ENCODE assay signal across 9 mouse cellular contexts in genomic region chr16:55550649-55551312, GRCm38 (mm10).
DNase-seq lines count a peak whose midpoint lies in the region; ATAC-seq and TF ChIP-seq lines count a peak whose summit lies in the region.
"Had no signal": no experiment of that assay in that cellular context is flagged by ENCODE, and none has a peak within 500 bp of the region (broad histone marks: within the 10 kb centered on the region; RNA-seq: fewer than 3 reads in every experiment).

No protein-coding gene starts in this region.

- H3K27me3 ChIP-seq in lung, embryonic 14.5 days (ENCODE audit: insufficient read depth, low read length), result no peaks in the 10 kb centered on the region
- H3K27me3 ChIP-seq in hindbrain, embryonic 14.5 days (ENCODE audit: control insufficient read depth, insufficient read depth, low read length), result no peaks in the 10 kb centered on the region
- H3K27me3 ChIP-seq: heart, embryonic 13.5 days had no signal

- no peaks in the 10 kb centered on the region for H3K4me1 ChIP-seq in lung, embryonic 14.5 days (ENCODE audit: insufficient read depth)
- H3K4me1 ChIP-seq in lung, adult 2 months (ENCODE audit: control insufficient read depth, insufficient read depth, low read length), result peaks cover 4% of the 10 kb centered on the region; the same call in 1 of the 2 replicates
- H3K4me1 ChIP-seq in hindbrain, embryonic 14.5 days (replicated peaks; ENCODE audit: control insufficient read depth, insufficient read depth, low read length), result peaks cover 11% of the 10 kb centered on the region; the same call in 1 of the 2 replicates

- no peak overlapping the region for H3K27ac ChIP-seq in lung, embryonic 14.5 days (ENCODE audit: low read depth)
- no peak overlapping the region for H3K27ac ChIP-seq in hindbrain, embryonic 14.5 days
- H3K27ac ChIP-seq: heart, embryonic 13.5 days had no signal

- H3K4me2 ChIP-seq in lung, embryonic 14.5 days, result no peak overlapping the region
- no peak overlapping the region for H3K4me2 ChIP-seq in hindbrain, embryonic 14.5 days (replicated peaks)
- H3K4me2 ChIP-seq: heart, embryonic 13.5 days had no signal

- 75% methylated on average over 4 of the region's 4 CpGs for WGBS in lung, embryonic 14.5 days
- WGBS in lung, adult 2 months, result 50% methylated on average over 4 of the region's 4 CpGs
- WGBS in hindbrain, embryonic 14.5 days, result 32% methylated on average over 4 of the region's 4 CpGs

- TF ChIP-seq CTCF in lung, embryonic 14.5 days (IDR thresholded peaks at IDR 0.05; ENCODE audit: low read depth), result no peak
- TF ChIP-seq CTCF in lung, adult 2 months (IDR thresholded peaks at IDR 0.05; ENCODE audit: insufficient read depth, low read length), result no peak

- no peaks in the 10 kb centered on the region for H3K9me3 ChIP-seq in lung, embryonic 14.5 days (ENCODE audit: low read depth, low read length)
- H3K9me3 ChIP-seq in hindbrain, embryonic 14.5 days (ENCODE audit: control insufficient read depth, low read length), result no peaks in the 10 kb centered on the region
- H3K9me3 ChIP-seq: heart, embryonic 13.5 days had no signal

- H3K9ac ChIP-seq in lung, embryonic 14.5 days, result no peak overlapping the region
- H3K9ac ChIP-seq in hindbrain, embryonic 14.5 days, result no peak overlapping the region
- H3K9ac ChIP-seq: heart, embryonic 13.5 days had no signal

- no peaks in the 10 kb centered on the region for H3K36me3 ChIP-seq in lung, embryonic 14.5 days (ENCODE audit: insufficient read depth)
- H3K36me3 ChIP-seq in hindbrain, embryonic 14.5 days (replicated peaks; ENCODE audit: control insufficient read depth, insufficient read depth), result no peaks in the 10 kb centered on the region
- H3K36me3 ChIP-seq: heart, embryonic 13.5 days had no signal

- no peak overlapping the region for H3K4me3 ChIP-seq in lung, embryonic 14.5 days (ENCODE audit: low read depth, low read length)
- no peak overlapping the region for H3K4me3 ChIP-seq in lung, adult 2 months (replicated peaks; ENCODE audit: extremely low read depth, low read depth, low read length)
- H3K4me3 ChIP-seq in hindbrain, embryonic 14.5 days (replicated peaks; ENCODE audit: low read length), result no peak overlapping the region
- H3K4me3 ChIP-seq: heart, embryonic 13.5 days had no signal

- TF ChIP-seq POLR2A in lung, adult 2 months (IDR thresholded peaks at IDR 0.05; ENCODE audit: borderline replicate concordance, extremely low read depth, low read depth, low read length), result no peak

- peak; percentile 24 for DNase-seq in adrenal gland, adult 2 months
- DNase-seq in adrenal gland, postnatal 10 days, result no peak
- peak; percentile 24 for DNase-seq in lung, embryonic 14.5 days
- no peak for DNase-seq in lung, adult 2 months
- DNase-seq in hindbrain, embryonic 14.5 days (ENCODE audit: low spot score), result peak; percentile 33
- no peak for DNase-seq in urinary bladder, adult 18-20 months (ENCODE audit: low spot score in 2 of 2)

- no peak for ATAC-seq in lung, embryonic 14.5 days (ENCODE audit: insufficient read depth)
- peak; percentile 65 for ATAC-seq in hindbrain, embryonic 14.5 days (ENCODE audit: low FRiP score)
- ATAC-seq in monocyte, adult 5-6 weeks (replicated peaks; ENCODE audit: insufficient number of reproducible peaks, low FRiP score, low TSS enrichment, poor library complexity, severe bottlenecking), result peak; percentile 93
- ATAC-seq in erythroblast, adult 5-6 weeks (replicated peaks; ENCODE audit: low FRiP score, poor library complexity, severe bottlenecking), result no peak

Comparison
In these comparisons a context has a peak if more than half of its experiments do, and no peak if none do; other contexts are left out.
1. DNase-seq: peak in adrenal gland, adult 2 months (single experiment), lung, embryonic 14.5 days (single experiment) and hindbrain, embryonic 14.5 days (single experiment); none in adrenal gland, postnatal 10 days (single experiment), lung, adult 2 months (single experiment) and urinary bladder, adult 18-20 months (0 of 2).
2. ATAC-seq: peak in hindbrain, embryonic 14.5 days (single experiment) and monocyte, adult 5-6 weeks (single experiment); none in lung, embryonic 14.5 days (single experiment) and erythroblast, adult 5-6 weeks (single experiment).